Mouse (Mus musculus) yolk sac, embryonic 10.5 days (tissue): Measurements from ENCODE around the gene Cks1b.
"Not testable (repeated sequence)": the region's sequence is repeated elsewhere in the genome, so short reads cannot be mapped to it uniquely, and the experiment has no call there.

Experiments used
- DNase-seq: peaks from one replicate; pipeline ENCODE4 v3.0.0-alpha.2; 2017; ENCODE audit warnings: low spot score

Gene Cks1b

DNA sequence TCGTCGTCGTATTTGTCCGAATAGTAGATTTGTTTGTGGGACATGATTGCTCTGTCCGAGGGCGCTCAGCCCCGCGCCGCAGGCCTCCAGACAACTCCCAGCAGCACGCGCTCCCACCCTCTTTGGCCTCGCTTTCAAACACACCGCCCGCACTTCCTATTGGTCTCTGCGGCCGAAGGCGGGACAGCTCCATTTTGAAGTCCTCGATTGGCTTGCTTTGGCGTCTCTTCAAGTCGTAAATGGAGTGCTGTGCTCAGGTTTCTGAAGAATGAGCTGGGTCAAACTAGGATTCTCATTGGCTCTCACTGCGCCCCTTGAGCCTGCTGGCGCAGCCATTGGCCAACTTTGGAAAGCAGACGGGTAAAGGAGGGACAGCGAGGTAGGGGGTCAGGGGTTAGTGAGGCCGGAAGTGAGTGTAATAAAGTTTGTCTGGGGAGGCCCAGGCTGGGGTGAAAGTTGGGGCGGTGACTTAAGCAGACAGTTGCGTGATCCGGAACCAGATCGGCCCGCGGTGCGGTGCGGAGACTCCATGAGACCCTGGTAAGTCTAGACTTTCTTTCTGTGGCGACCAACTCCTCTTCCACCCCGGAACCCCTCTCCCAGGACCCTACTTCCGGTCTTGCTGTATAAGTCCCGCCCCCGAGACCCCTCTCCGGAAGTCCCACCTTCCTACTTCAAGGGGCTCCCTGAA lies at the start of gene Cks1b, which contains the start of gene Shc1:
Cks1b (minus strand) TSS at position 214 of the 691 bp plus-strand sequence.
Shc1 (plus strand) TSS at position 274 of the 691 bp plus-strand sequence.
- peak; percentile 99 for DNase-seq

DNA sequence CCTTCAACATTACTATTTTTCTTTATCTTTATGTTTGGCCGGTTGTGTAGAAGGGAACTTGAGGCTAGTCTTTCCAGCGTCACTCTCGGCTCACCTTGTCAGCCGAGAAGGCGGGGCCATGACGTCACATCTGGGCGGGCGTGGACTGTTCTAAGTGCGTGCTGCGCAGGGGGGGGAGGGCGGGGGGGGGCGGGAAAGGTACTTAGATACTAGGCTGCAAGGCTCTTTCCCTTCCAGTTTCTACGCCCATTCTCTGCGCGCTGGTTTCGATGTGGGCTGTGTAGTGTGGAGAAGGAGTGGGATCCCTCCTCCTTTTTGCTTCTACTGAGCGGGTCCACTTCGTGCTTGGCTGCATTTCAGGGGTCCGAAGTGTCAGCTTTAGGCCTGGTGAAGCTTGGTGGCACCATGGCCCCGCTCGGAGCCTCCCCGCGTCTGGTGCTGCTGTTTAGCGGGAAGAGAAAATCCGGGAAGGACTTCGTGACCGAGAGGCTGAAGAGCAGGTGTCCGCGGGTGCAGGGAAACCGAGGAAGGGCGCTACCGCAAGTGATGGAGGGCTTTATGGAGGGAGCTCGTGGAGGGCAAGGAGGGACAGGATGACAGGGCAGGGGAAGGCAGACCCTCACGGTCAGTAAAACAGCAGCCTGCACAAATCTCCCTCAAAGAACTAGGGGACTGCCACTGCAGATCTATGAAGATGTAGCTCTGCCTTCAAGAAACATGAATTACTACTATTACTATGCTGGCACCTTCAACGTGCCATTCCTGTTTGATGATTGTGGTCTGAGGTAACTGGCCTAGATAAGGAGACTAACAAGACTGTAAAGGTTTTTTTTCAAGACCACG lies 41.0 kb upstream of the Cks1b start:
- DNase-seq: peak; percentile 94

DNA sequence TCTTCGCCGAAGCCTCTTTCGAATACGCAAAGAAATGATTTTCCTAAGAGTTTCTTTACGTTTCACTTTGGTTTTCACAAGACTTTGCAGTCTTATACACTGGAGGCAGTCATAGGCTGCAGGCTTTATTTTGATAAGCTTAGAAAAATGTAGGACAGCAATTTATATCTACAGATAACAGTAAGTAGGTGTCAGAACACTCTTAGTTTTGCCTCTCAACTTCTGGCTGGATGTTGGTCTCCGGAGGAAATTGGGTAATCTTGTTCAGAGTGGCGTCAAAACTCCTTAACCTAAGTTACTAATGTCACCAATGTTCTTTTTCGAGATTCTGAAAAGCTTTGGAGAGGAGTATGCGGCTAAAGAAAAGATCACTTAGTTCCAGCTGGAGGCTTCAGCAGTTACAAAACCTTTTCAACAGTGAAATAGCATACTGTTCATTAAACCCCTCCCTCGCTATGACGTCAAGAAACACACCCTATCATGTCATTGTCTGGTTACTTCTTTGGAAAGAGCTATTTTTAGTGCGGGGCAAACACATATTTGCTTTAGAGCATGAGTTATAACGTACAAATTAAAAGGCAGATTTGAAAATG lies 40.3 kb upstream of the Cks1b start:
- no peak for DNase-seq

DNA sequence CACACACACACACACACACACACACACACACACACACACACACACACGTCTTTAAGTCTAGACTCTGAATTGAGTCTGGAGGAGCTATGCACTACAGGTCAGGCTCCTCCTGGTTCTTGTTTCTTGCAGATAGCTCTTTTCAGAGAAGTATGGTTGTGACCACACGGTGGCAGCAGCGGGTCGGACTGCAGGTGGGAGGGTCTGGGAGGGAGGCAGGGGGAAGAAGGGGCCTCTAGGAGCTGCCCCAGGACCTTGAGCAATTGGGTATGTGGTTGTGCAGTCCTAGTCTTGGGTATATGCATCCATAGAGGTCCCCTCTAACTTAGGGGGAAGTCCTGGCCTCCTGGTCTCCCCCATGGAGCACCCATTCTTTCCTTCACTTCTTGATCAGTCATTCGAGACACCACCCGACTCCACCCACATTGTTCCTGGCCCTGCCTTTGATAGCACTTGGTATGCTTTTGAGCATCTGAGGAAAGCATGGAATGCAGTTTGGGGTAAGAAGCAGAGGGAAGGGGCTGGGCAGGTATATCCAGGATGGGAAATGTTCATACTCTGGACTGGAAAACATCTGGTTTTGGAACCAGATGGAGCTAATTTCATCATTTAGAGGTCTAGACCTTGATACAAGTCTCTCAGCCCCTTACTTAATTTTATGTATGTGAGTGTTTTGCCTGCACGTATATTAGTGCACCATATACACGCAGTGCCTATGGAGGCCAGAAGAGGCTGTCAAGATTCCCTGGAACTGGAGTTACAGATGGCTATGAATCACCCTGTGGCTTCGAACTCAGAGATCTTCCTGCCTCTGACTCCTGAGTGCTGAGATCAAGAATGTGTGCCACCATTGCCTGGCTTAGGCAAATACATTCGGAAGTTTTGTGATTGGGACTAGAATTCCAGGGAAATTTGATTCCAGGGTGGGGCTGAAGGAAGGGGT lies 38.8 kb upstream of the Cks1b start:
- peak; percentile 74 for DNase-seq

DNA sequence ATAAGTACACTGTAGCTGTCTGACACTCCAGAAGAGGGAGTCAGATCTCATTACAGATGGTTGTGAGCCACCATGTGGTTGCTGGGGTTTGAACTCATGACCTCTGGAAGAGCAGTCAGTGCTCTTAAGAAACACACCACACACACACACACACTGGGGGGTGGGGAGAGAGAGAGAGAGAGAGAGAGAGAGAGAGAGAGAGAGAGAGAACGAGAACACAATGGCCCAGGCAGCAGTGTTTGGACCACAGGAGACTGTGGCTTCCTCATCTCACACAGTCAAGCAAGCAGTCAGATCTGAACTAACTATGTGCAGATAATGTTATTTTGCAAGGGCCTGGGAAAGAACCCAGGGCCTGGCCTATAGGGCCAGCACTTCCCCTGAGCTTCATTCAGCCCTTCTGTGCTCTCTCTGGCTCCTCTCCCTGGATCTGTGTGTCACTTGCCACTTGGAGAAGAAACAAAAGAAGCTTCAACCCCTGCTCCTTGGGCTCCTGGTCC lies 37.7 kb upstream of the Cks1b start:
- DNase-seq: no peak

DNA sequence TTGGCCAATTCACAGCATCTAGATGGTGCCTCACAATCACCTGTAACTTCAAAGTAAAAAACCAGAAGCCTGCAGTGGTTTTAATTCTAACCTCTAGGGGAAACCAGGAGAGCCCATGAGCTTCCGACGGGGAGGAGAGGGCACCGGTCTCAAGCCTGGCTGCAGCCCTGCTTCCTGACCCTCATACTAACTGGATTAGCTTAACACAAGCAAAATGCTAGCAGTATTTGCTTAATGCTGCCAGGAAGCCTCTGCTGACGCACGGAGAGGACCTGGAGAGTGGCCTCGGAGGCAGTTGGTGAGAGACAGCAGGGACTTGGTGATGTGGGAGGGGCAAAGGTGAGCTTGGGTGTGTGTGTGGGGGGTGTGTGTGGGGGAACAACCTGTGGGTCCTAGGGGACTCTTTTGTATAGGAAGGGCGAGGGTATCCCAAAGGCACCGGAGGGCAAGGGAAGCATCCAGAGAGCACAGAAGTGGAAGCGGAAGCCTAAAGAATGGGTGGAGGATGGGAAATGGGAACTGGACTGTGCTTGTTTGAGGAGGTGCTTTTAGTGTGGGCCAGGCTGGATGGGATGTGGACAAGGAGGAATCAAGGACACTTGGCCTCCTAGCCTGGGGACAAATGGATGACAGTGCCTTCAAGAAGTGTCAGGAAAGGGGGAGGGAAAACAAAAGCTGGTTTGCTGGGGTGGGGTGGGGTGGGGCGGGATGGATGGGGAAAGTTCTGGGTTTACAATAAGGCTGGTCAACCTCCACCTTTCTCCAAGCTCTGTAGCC lies 36.4 kb upstream of the Cks1b start, which contains the start of gene Pmvk:
Pmvk (plus strand) TSS at position 141 of the 777 bp plus-strand sequence.
- DNase-seq: no peak

DNA sequence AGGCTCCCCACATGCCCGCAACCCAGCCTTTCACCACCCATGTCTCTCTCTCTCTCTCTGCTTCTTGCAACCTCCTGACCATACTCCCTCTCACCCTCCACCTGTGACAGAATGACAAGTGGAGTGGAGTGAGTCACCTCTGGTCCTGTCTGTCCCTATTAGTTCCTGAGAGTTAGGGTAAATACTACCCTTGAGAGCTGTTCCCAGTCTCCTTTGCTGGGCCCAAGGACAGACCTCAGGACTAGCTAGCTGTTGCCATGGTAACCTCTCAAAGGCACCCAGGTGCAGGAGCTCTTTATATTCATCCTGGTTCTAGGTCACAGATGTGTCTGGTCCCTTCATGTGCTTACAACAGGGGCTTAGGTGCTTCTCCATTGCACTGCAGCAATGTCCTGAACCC lies 33.7 kb upstream of the Cks1b start:
- no peak for DNase-seq

DNA sequence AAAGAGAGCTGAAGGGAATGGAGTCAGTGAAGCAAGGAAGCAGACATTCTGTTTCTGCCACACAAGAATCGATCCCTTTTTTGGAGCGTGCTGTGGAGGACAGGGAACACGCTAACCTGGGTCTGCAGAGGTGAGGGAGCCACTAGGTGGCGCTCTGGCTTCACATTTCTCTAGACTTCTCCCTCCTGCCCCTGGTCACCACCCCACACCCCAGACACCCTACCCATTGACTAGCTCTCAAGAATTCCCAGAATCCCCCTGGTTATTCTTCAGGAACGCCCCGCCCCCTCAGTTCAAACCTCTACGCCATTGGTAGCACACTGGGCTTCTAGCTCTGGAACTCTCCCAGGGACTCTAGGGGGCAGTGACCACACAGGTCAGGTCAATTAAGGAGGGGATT lies 31.4 kb upstream of the Cks1b start:
- DNase-seq: peak; percentile 52

DNA sequence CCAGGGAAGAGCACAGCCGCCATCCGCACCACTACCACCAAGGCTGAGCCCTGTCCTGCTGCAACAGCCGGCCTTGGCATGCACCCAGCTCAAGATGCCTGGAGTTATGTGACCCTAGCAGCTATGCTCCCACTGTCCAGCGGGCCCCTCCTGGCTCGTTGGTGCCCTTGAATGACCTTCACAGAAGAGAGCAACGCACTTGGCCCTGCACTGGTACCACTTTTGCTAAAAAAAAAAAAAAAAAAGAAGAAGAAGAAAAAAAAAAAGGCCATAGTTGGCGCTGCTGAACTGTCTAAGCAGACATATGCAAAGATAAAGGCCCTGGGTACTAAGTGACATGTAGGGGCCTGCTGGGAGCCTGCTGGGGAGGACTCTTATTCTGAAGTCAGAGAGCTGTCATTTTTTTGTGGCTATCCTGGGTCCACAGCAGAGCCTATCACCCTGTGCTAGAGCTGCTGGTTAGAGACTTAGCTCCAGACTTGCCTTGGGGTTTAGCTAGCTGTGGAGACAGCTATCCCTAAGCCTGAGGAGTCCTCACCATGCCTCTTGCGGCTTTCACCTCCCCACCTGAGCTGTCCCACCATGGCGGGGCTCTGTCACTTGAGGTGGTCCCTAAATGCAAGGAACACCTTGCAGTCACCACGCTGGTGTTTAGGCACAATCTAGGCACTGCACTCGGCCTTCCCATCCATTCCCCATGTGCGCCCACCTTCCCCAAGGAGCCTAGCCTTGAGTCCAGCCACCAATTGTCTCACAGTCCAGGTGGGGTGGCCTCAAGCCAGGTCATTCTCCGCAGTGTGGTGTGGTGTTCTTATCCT lies 30.7 kb upstream of the Cks1b start:
- no peak for DNase-seq

DNA sequence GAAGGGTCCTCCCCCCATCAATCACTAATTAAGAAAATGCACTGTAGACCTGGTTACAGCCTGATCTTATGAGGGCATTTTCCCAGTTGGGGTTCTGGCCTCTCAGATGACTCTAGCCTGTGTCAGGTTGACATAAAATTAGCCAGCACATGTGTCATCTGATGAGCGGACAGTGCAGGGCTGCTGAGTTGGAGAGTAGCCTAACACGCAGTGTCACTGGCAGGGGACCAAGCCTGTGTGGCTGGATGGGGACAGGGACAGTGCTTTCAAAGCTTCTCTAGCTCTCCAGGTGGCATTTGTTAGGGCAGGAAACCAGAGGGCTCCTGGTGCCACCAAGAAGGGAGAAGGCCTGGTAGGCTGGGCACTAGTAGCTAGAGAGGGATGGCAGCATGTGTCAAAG lies 22.5 kb upstream of the Cks1b start:
- no peak for DNase-seq

DNA sequence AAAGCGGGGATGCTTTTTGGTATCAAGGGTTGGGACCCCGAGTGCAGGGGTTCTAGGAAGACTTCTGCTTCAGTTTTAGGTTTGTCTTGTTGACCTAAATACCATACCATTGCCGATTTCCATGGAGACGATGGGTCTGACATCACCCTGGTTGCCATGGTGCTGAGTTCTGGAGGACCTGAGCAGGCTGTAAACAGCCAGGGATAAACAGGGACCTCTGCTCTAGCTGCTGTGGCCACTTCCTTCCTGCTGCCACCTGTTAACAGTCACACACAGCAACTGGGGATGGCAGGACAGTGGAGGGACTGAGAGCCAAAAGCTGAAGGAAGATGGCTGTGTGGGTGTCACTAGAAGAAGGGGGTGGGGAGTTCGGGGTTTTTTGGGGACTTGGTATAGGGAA lies 19.1 kb upstream of the Cks1b start:
- DNase-seq: no peak

DNA sequence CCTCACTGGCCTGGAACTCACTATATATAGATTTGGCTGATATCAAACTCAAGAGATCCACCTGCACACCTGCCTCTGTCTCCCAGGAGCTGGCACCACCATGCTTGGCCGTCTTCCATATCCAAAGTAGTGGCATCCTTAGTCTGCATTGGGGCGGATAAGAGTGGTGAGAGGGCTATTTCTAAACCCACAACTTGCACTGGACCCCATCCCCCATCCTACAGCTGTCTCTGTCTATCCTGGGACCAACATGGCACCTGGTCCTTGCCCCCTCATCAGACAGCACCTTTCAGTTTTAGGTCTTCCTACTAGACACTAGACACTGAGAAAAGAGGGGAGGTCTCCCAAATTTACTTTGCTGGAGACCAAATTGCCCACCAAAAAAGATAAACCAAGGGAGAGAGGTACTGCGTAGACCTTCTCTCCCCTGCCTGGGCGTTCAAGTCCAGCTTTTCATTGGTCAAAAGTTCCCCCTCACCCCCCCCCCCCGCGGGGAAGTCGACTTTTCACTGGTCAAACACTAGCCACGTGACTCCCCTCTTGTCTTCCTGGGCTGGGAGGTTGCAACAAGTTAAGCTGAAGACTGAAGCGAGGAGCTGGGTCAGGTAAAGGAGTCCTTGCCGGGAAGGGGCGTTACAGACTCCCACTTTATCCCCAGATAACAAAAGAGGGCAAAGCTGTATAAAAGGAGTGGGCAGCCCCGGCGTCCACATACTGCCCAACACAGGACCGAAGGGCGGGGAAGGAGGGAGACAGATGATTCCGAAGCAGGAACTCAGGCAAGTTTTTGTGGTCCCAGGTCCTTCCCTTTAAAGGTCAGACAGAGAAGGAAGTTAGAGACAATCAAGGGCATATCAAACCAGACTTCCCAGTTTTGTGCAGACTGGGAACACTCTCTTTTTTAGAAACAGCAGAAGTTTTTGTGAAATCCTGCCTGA lies 18.3 kb upstream of the Cks1b start, which contains the start of gene Pbxip1:
Pbxip1 (plus strand) TSS at position 531 of the 938 bp plus-strand sequence.
- DNase-seq: peak; percentile 88

DNA sequence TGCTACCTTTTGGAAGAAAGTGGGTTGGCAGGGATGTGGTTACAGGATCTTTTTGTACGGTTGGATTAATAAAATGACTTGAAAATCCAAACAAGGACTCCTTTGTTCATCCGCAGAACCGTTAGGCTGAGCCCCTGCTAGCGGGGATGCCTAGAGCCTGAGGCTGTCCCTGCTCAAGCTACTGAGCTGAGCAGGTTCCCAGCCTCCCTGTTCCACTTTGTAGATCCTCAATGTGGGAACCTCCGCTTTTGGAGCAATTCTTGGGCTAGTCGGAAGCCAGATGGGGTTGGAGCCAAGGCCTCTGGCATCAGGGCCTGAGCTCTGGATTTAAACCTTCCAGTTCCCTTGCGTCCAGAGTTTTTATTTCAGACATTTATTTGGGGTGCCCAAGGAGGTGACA lies 16.9 kb upstream of the Cks1b start:
- no peak for DNase-seq

DNA sequence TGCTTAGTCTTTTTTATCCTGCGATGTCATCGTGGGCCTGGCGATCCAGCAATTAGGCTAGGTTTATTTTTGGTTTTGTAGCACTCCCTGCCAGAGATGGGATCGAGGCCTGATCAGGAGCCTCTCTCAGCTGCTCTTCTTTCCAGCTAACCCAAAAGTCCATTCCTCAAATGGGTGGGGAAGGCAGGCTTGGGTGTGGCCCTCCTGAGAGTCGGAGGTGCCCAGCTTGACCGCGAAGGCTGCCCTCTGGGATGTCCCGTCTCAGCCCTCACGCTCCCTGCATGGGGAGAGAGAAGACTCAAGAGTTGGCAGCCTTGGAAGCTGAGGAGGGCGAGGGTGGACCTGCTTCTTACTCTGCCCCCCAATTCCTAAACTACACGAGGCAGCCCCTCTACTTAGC lies 16.3 kb upstream of the Cks1b start:
- no peak for DNase-seq

DNA sequence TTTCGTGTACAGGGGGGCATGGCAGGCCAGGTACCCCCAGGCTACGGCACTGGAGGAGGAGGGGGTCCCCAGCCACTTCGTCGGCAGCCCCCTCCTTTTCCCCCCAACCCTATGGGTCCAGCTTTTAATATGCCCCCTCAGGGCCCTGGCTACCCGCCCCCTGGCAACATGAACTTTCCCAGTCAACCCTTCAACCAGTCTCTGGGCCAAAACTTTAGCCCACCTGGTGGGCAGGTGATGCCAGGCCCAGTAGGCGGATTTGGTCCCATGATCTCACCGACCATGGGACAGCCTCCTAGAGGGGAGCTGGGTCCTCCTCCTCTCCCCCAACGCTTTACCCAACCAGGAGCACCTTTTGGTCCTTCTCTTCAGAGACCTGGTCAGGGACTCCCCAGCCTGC lies 14.4 kb upstream of the Cks1b start:
- DNase-seq: no peak

DNA sequence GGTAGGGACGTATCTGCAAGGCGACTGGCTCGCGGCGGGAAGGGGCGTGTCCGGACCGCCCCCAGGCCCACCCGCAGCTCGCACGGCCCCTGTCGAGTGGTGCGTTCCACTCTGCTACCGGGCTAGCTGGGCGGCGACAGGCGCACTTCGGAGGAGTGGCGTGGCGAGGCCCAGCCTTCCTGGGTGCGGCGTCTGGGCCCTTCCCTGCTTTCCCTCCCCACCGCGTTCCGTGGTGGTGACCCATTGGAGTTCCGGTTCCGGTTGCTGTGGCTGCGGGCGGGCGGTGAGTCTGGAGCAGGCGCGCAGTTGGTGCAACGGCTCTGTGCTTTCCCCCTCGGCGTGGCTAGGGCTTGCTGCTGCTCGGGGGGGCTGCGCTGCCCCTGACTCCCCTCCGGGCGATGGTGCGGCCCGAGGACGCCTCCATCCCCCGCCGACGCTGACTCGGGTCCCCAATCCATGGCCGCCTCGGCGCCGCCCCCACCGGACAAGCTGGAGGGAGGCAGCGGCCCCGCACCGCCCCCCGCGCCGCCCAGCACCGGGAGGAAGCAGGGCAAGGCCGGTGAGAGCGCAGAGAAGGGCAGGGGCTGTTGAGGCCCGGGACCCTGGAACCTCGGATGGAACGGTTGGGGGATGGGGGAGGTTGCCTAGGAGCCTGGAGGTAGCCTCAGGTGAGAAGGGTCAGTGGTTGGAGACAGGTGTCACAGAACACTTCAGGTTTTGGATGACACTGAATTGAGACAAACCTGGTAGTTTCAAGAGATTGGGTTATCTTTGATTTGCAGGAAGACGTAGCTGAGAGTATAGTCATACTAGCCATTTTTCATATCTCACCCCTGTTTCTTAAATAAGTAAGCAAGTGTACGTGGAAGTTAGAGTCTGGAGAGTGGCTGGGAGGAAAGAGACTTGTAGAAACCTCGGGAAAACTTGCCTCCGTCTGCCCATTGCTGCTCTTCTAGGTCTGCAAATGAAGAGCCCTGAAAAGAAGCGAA lies 12.3 kb upstream of the Cks1b start, which contains the start of gene Pygo2:
Pygo2 (plus strand) TSS at position 44 of the 989 bp plus-strand sequence.
- peak; percentile 97 for DNase-seq

DNA sequence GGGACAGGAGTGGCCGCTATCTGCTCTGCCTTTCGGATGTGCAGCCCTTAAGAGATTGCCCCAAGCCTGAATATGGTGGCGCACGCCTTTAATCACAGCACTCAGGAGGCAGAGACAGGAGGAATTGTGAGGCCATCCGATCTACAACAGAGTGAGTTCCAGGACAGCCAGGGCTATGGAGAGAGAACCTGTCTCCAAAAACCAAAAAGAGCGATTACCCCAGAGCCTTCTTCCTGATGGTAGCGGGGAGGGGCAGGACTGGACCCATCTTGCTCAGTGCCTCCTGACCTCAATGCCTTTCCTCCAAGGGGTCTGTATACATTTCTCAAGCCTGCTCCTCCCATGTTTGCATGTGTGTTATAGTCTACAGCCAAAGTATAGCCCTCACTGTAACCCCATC lies 10.8 kb upstream of the Cks1b start:
- DNase-seq: not testable (repeated sequence)
